Mouse (Mus musculus) T-cell, adult 2 months (primary cell): ENCODE results near the gene Mup6.
"Not testable (repeated sequence)": the region's sequence is repeated elsewhere in the genome, so short reads cannot be mapped to it uniquely, and the experiment has no call there.

Source experiments
- DNase-seq: peaks from one replicate; pipeline ENCODE4 v3.0.0; 2022; ENCODE audit warnings: low spot score

Gene Mup6

GRCm38 (mm10) chr4:59963405-59964344, at the start of gene Mup6:
Mup6 (plus strand) TSS chr4:59964294.
- no peak for DNase-seq

- DNase-seq, result no peak
Observed at GRCm38 (mm10) chr4:59914608-59915403, 49.3 kb upstream of the Mup6 start, which contains the start of gene Slc46a2. Slc46a2 (minus strand) TSS chr4:59915056.

GRCm38 (mm10) chr4:59917966-59918365, 46.1 kb upstream of the Mup6 start:
- no peak for DNase-seq

GRCm38 (mm10) chr4:59925082-59925481, 39.0 kb upstream of the Mup6 start:
- DNase-seq, result no peak

- DNase-seq, result no peak
Observed at GRCm38 (mm10) chr4:59927666-59928065, 36.4 kb upstream of the Mup6 start.

- peak; percentile 61 for DNase-seq
Observed at GRCm38 (mm10) chr4:59928347-59928746, 35.7 kb upstream of the Mup6 start.

GRCm38 (mm10) chr4:59932505-59933281, 31.4 kb upstream of the Mup6 start:
- DNase-seq, result peak; percentile 5

- DNase-seq, result no peak
Observed at GRCm38 (mm10) chr4:59937543-59937942, 26.6 kb upstream of the Mup6 start.

GRCm38 (mm10) chr4:59960610-59961009, 3.5 kb upstream of the Mup6 start, which contains the start of gene Mup4:
Mup4 (minus strand) TSS chr4:59960710.
- no peak for DNase-seq

GRCm38 (mm10) chr4:59997894-59998293, 33.8 kb downstream of the Mup6 start:
- not testable (repeated sequence) for DNase-seq

- not testable (repeated sequence) for DNase-seq
Observed at GRCm38 (mm10) chr4:60020141-60020540, 56.0 kb downstream of the Mup6 start.

- not testable (repeated sequence) for DNase-seq
Observed at GRCm38 (mm10) chr4:60029334-60030111, 65.4 kb downstream of the Mup6 start.
